Mouse (Mus musculus): ENCODE measurements at regions not wholly inside any gene's neighbourhood (a gene's known extent, or its start where the extent isn't known, plus 50 kb on each side); places are given as distances from the start of the nearest gene placed in this dataset.

DNA sequence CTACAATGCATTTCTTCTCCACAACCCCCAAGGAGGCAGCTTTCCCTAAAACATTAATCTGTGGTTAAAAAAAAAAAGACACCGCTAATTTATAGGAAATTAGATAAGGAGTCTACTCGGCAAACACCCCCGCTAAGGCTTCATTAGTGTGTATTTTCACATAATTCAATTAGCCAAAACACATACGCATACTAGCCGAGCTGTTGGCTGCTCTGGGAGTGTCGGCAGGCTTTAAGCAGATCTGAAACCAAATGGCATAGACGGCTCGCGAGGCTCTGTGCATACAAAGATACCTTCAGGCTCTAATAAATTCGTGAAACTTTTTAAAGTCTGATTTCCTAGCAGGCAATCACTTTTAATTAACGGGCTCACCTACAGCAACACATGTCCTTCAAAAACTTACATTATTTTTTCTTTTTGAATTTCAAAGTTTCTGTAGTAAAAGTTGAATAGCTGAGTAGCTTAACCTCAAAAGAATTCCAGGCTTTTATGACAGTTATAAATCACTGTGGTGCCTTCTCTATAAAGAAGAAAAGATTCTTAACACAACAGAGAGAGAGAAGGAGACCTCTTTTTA, 68.0 kb upstream of the Smyd2 start:
- DNase-seq, result no peak

DNA sequence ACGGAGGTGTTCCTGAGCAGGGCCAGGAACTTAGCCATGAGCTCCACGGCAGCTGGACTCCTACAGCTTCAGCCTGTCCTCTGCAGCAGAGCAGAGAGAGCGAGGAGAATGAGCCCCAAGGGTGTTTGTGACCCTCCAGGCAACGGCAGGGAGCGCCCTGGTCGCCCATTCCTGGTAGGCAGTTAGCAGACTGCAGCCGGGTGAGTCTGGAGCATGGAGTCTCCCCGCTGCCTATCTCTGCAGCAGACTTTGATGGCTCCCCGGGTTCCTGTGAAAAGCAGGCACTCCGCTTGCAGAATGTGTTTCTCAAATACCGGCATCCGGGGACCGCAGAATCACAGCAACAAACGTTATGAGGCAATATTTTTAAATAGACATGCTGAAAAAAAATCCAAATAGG, 67.2 kb upstream of the Smyd2 start:
- no peak for DNase-seq

DNA sequence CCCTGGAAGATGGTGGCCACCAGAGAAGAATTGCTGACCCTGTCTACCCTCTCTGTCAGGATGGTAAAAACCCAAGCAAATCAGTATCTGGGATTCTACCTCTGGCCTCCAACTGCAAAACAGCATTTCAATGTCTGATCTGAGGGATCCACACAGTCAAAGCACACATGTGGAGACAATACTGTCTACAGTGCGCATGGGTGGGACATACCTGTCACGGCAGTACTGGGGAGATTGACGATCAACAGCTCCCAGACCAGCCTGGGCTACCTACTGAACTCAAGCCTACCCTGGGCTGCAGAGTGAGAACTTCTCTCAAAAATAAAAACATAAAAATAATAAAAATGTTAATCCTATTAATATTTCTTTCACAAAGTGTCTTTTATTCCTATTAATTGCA, 66.7 kb upstream of the Smyd2 start:
- no peak for DNase-seq

DNA sequence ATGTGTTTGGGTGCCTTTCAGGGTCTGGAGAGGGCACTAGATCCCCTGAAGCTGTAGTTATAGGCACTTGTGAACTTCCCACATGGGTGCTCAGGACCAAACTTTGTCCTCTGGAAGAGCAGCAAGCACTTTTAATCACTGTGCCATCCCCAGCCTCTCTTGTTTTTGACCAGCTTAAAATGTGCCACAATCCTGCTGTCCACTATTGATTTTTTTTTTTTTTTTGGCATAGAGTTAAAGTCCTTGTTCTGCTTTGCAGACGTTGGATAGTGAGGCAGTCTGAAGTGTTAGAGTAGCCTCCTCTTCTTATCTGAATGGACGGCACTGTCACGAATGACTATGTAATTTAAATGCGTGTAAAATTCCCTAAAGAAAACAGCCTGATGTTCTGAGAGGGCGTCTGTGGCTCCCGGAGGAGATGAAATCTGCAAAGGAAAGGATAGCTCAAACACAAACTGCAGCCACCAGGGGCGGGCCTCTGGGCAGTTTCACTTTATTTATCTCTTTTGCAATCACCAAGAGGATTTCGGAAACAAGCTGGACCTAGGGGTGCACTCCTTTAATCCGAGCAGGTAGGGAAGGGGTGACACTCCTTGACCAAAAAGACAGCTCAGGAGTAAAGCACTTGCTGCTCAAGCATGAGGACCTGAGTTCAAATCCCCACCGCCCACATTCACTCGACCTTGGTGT, 63.5 kb upstream of the Smyd2 start:
- DNase-seq, result no peak

DNA sequence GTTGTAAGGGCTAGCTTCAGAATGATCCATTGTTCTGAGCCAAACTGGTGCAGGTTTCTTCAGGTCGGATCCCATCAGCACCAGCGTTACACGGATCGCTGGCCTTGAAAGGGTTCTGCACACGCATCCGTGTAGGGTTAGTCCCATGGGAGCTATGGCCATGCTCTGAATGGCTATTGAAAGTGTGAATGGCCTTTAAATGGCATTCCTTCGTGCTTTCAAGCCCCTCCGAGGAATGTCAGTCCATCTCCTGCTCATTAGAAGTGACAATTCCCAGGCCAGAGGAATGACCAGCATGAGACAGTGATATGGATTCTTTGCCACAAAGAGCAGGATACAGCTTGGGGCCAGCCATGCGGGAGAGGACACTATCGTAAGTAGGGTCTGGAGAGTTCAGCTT, 56.1 kb upstream of the Smyd2 start:
- DNase-seq, result no peak

DNA sequence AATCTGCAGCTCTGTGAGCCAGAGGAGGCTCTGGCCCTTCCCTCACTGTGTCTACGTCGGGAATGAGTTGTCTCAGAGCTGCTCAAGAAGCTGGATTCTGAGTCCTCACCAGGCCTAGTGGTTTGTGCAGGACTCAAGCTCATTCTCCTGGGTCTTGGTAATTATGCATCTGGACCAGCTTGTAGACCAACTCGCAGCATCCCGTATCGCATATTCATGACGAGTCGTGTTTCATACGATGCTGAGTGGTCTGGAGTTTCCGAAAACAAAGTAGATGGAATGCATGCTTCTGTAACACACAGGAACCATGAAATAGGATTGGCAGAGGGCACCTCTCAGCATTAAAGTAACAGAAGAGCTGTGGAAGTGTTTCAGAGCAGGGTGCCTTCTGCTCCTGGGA, 53.5 kb upstream of the Smyd2 start:
- no peak for DNase-seq

DNA sequence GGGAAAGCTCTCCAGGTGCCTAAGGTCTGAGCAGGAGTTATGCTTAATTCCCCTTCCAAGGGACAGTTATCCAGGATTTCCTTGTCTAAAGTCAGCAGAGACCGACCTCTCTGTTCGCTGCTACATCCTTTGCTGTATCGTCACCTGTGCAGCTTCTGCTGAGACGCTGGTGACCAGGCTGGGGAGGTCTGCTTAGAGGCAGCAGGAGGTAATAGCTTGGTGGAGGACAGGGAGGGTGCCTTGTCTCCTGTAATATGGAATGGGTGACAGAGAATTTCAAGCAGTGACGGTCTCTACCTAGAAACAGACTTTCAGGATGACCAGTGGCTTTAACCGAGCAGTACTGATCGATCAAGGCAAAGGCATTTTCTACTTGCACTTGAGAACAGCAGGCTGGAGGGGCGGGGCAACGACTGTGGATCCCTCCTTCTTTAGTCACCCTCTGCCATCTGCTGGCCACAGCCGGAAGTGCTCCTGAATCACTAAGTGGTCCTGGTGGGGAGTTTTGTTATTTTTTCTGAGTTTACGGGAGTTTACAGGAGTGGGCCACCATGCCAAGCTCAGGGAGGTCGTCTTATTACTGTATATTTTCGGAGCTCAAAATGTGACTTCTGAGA, 50.7 kb upstream of the Smyd2 start:
- DNase-seq, result peak; percentile 39 to 74
